Mouse (Mus musculus): ENCODE measurements at regions not wholly inside any gene's neighbourhood (a gene's known extent, or its start where the extent isn't known, plus 50 kb on each side); places are given as distances from the start of the nearest gene placed in this dataset.

- TF ChIP-seq CTCF (IDR thresholded peaks at IDR 0.05; ENCODE audit: low read depth) (no peak), EP300 (optimal IDR thresholded peaks at IDR 0.05) (no peak)
These were observed 320.4 kb upstream of the Tbc1d5 start for GRCm38 (mm10) chr17:51499541-51499940.
